Mouse (Mus musculus): ENCODE data around the gene Tmem198.
A peak's percentile ranks its signal among the peaks of the same experiment; 100 is the strongest.

- TF ChIP-seq POLR2A (IDR thresholded peaks at IDR 0.05; ENCODE audit: insufficient read length, low read depth) (peak; percentile 21), POLR2AphosphoS2 (IDR thresholded peaks at IDR 0.05; ENCODE audit: insufficient read length, low read depth) (no peak), MAX (IDR thresholded peaks at IDR 0.05; ENCODE audit: low read depth) (no peak), USF1 (IDR thresholded peaks at IDR 0.05; ENCODE audit: low read depth) (no peak), CEBPB (IDR thresholded peaks at IDR 0.05; ENCODE audit: insufficient read depth, poor library complexity, severe bottlenecking) (no peak), SRF (IDR thresholded peaks at IDR 0.05; ENCODE audit: control insufficient read depth, insufficient read length, low read depth) (no peak), MYOG (IDR thresholded peaks at IDR 0.05; ENCODE audit: control insufficient read depth in 1 of 3, insufficient read depth in 1 of 3, insufficient read length in 2 of 3, low read depth in 2 of 3) (no peak), TCF12 (IDR thresholded peaks at IDR 0.05; ENCODE audit: insufficient read depth, poor library complexity, severe bottlenecking) (no peak), E2F4 (IDR thresholded peaks at IDR 0.05; ENCODE audit: insufficient read depth) (no peak), TCF3 (IDR thresholded peaks at IDR 0.05; ENCODE audit: insufficient read length, low read depth) (no peak), MYOD1 (IDR thresholded peaks at IDR 0.05; ENCODE audit: control insufficient read depth in 1 of 3, insufficient read length in 2 of 3, low read depth in 2 of 3) (no peak)
Measured at GRCm38 (mm10) chr1:75458025-75458788, 21.1 kb upstream of the Tmem198 start.
